Mouse (Mus musculus) spleen, adult 18-20 months (tissue): ENCODE measurements around the gene Dchs2.
"Not testable (repeated sequence)": the region's sequence is repeated elsewhere in the genome, so short reads cannot be mapped to it uniquely, and the experiment has no call there.

Experiments
- DNase-seq, 2 experiments: peaks; one replicate each; pipeline ENCODE4 v3.0.0; 2022; ENCODE audit warnings: mixed read lengths in 2 of 2

Gene Dchs2

DNA sequence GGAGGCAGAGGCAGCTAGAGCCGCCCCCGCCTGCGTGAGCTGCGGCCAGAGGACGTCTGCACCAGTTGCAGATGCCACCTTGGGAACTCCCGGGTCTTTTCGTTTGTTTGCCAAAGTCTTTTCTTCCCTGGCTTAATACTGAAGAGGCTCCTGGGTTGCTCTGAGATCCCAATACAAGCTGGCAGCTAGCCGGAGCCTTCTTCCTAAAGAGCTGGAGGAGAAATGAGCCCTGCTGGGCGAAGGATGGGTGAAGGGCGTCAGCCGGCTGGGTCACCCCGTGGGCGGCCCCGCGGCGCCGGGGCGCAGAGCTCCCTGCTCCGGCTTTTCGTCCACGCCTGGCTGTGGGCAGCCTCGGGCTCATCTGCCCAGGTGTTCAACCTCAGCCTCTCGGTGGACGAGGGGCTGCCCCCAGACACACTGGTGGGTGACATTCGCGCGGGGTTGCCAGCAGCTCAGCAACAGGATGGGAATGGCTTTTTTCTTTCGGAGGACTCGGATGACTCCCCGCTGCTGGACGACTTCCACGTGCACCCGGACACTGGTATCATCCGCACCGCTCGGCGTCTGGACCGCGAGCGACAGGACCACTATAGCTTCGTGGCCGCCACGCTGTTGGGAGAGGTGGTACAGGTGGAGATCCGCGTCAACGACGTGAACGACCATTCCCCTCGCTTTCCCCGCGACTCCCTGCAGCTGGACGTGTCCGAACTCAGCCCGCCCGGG is at the start of gene Dchs2:
TSS of gene Dchs2 (plus strand) at position 223 of the 723 bp plus-strand sequence.
- no peak for DNase-seq

DNA sequence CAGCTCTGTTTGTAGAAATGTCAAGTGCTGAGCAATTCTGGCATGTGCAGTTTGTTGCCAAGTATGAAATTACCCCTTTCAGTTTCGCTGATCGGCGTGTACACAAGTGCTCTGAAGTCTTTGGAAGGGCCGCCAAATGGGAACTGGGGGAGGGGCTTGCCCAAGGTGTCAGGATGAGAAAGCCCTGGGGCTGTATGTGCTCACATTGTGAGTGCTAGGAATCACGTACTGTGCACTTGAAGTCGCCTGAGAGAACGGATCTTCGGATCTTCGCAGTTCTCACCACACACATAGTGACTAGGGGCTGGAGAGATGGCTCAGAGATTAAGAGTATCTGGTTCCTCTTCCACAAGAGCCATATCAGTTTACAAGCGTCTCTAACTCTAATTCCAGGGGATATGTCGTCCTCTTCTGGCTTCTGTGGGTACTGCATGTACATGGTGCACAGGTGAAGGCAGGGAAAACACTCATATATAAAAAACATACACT is 47.1 kb upstream of the Dchs2 start:
- peak in 1 of 2 experiments; percentile 64 for DNase-seq

DNA sequence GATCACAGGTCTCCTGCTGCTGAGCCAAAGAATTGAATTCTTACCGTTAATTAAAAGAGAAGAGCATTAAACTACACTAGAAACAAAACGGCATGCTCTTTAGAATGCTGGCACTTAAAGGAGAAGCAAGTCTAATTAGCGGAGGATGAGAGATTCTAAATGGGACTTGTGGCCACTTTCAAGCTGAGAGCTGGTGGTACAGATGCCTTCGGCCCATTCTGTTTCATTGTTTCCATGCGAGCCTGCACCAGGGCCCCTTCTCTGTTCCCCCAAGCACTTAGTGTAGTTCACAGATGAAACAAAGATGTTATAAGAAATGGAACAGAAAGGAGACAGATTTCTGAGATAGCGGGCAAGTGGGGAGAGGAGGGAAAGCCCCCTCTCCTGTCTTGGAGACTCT is 30.2 kb upstream of the Dchs2 start:
- DNase-seq = no peak

DNA sequence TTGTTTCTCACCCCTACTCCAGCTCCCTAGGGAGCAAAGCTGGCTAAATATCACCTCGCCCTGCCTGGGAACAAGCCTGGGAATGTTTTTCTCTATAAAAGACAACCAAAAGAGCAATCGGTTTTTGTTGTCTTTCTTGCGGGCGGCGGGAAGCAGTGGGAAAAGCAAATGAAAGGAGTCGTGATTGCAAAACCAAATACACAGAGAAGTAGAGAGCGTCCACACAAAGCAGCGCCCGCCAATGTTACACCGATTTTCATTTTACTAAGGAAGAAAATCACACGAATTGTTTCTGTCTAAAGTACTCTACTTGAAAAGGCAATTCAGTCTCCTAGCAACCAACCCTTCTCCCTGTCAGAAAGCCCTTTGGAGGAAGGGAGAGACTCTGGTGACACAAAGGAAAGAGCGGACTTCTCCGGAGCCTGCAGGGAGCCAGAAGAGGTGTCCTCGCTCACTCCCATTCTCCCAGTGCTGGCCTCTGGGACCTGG is 29.2 kb upstream of the Dchs2 start:
- no peak for DNase-seq

DNA sequence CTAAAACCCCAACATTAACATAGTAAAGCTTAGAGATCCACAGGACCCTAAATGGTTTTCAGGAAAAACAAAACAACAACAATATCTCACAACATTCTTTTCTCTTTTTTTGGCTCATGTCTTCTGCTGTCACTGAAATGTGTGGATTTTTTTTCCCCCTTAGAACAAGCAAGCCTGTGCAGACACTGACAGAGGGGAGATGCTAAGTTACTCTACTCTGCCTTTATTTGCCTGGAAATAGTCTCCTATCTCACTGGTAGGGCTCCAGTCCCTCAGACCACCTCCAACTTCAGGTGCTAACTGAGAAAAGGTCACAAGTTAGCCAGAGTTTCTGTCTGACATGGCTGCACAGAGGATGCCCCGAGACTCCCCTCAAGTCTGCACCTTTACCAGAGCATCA is 28.6 kb upstream of the Dchs2 start:
- DNase-seq = no peak

DNA sequence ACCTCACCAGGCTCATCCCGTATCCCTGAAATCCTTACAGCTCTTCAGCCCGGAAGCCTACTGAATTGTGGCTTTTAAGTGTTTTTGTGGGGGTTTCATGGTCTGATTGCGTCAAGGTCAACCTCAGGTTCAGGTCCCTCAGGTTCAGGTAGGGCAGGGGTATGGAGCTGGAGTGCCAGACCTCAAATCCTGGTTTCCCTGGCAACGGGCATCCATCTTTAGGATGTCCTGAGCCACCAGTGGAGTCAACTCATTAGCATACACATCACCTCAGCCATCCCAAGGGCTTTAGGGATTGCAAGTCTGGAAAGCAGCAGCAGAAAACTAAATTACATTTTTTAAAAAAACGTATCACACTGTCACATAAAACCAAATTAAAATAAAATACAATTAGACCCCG is 28.1 kb upstream of the Dchs2 start:
- DNase-seq = no peak

DNA sequence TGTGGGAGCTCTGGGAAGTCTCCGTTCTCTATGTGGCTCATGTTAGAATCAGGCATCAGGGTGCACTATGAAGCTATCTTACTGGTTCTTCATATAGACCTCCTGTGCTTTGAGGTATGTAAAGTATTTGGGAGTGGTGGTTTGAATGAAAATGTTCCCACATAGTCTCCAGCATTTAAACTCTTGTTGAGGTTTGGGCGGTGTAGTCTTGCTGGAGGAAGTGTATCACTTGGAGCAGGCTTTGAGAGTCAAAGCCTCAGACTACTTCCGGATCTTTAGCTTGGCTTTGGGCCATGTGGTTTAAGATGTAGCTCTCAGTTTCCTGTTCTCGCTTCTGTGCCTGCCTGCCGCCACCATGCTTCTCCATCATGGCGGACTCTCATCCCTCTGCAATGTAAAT is 25.5 kb upstream of the Dchs2 start:
- no peak for DNase-seq

DNA sequence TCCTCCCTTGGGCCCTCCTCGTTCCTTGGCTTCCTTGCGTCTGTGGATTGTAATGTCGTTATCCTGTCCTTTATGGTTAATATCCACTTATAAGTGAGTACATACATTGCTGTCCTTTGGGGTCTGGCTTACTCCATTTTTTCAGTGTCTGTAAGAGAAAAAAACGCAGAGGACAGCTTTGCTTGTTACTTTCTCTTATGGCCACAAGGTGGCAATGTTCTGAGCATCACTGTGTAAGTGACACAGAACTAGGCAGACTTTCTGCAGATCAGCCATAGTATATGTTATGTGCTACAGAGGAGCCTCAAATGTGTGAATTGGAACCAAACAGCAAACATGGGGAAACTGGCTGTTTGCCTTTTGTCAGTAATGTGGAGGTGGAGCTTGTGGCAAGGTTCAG is 17.6 kb upstream of the Dchs2 start:
- no peak for DNase-seq

DNA sequence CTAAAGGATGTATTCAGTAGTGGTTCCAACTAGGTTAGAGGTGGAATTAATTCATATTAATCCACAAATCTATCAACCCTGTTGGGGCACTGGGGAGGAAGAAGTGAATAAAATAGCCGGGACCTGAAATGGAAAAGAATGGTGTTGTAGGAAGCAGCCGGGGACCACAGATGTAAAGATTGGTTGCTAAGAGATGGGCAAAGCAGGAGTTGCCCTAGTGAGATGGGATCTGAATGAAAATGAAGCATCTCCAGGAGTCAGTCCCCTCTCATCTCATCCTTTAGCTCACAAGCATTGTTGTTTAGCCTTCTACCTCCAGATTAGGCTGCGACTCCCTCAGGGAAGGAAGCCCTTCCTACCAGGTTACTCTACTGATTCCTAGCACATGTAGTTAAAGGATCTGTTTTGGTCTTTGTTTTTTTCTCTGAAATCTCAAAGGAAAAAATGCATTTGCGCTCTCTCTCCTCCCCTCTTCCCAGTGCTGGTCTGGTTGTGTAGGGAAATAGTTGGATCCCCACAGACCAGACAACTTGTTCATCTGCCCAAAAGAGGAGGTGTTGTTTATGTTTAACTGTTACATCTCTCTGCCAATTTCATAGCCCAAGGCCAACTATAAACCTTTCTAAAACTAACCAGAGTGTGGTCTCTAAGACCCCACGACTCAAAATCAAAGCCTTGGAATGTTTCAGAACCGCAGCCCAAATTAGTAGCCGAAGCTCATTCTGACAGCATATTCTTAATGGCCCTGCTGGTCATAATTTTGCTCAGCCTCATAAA is 16.1 kb upstream of the Dchs2 start:
- no peak for DNase-seq

DNA sequence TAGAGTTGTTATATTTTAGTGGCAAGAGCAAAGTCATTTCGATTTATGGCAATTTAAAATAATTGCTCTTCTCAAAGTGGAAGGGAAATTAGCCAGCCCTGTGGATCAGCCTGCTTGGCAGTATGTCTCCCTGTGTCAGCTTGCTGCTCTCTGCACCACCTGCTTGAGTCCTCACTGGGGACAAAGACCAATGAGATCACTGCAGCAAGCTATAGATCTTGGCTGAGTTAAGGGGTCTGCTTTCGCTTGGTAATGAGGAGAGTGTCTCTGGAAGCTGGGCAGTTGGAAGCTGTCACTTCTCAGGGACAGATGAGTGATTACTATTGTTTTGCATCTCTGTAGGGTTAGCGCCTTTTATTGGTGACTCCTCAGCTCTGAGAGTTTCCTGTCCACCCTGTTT is 14.9 kb upstream of the Dchs2 start:
- DNase-seq = no peak

DNA sequence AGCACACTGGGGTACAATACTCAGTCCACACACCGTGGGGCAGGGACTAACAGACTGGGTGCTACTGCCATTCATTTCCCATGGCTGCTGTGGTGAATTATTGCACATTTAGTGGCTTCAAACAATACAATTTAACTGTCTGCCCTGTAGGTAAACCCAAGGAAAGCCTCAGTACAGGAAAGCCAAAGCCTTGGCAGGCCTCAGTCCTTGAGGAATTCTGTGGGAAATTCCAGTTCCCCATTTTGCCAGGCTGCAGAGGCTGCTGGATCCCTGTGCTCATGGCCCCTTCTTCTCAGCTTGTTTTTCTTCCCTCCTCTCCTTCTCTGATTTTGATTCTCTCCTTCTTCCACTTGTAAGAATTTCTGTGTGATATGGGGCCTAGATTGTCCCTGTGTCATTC is 12.8 kb upstream of the Dchs2 start:
- no peak for DNase-seq

DNA sequence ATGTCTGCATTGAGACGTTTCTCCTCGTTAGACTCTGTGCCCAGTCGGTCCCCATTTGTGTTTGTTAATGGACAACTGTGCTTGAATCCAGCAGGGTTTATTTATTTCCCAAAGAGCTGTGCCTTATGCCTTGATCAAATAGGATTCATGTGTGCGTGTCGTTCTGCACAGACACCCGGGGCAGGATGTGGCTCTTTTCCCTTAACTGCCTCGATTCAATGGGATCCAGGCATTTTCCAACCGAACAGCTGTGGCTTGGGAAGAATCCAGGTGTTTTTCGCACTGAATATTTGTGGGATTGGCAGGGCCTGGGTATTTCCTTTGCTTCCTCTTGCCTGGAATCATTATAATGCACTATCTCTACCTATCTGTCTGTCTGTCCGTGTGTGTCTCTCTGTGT is 10.2 kb upstream of the Dchs2 start:
- no peak for DNase-seq

DNA sequence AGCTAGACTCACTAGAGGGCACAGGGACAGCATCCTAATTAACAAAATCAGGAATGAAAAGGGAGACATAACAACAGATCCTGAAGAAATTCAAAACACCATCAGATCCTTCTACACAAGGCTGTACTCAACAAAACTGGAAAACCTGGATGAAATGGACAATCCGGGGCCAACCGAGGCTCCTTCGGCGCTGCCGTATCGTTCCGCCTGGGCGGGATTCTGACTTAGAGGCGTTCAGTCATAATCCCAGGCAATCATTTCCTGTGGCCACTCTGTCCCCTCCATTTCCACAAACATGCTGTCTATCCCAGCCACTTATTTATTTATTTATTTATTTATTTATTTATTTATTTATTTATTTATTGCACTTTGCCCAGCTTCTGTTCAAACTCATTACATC is 3.8 kb upstream of the Dchs2 start:
- DNase-seq = not testable (repeated sequence)

DNA sequence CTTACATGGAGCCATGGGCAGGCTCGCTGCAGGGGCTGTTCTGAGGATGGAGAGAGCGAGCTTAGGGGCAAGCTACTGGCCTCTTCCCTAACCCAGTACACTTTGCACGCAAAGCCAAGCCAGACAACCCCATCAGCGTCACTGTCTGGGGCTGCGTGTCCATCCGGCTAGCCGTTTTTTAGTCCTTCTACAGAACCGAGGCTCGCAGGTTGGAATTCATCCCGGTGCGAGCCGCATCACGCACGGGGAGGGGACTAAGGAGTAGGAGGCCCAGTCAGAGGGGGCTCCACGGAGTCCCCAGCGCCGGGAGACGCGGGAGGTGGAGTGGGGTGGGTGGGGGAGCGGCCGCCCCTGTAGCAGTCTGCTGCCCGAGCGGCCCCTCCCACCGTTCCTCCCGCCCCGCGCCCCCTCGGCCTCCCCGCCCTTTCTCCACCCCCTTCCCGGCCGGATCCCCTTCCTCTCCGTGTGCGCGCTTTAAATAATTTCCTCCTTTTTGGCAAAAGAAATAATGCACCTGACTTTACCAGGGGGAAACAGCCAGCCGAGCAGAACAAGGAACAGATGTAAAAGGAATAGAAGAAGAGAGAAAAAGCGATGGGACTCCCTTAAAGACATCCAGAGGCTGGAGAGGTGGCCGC is 541 bp upstream of the Dchs2 start:
- no peak for DNase-seq

DNA sequence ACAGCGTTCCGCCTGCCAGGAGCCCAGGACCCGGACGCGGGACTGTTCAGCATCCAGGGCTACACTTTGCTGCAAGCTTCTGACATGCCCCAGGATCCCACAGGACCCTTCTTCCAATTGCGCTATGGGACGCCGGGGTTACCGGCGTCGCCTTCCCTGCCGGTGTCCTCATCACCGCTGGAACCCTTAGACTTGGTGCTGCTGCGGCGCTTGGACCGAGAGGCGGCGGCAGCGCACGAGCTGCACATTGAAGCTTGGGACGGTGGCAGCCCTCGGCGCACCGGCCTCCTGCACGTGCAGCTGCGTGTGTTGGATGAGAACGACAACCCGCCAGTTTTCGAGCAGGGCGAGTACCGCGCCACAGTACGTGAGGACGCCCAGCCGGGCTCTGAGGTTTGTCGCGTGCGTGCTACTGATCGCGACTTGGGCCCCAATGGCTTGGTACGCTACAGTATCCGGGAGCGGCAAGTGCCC is 738 bp downstream of the Dchs2 start:
- DNase-seq = no peak

DNA sequence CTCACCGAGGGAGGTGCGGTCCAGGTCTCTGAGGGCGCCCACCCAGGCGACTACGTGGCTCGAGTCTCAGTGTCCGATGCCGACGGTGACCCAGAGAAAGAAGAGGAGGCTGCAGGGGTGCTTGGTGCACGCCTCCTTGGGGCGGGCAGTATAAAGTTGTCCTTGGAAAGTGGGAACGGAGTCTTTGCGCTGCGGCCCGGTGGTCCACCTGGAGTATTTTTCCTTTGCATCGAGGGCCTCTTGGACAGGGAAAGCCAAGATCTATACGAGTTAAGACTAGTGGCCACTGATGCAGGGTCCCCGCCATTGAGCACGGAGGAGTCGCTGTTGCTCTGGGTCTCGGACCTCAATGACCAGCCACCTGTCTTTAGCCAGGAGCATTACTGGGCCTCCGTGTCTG is 1.4 kb downstream of the Dchs2 start:
- DNase-seq = no peak

DNA sequence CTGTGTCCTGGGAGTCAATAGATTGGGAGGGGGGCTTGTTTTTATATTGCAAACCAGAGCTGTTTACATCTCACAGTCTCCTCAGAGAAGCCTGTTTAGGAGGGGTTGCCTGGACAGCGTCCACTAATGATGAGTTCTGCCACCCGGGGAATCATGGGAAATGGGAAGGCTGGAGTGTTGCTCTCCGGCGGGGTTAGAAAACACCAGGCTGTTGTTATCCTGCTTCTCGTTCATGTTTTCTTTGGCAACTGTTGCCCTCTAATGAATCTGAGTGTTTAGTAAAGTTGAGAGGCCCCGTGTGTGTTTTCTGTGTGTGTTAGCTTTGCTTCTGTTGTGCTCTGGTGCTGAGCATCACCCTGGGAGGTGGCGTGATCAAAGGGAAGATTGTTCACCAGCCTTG is 8.7 kb downstream of the Dchs2 start:
- DNase-seq = no peak

DNA sequence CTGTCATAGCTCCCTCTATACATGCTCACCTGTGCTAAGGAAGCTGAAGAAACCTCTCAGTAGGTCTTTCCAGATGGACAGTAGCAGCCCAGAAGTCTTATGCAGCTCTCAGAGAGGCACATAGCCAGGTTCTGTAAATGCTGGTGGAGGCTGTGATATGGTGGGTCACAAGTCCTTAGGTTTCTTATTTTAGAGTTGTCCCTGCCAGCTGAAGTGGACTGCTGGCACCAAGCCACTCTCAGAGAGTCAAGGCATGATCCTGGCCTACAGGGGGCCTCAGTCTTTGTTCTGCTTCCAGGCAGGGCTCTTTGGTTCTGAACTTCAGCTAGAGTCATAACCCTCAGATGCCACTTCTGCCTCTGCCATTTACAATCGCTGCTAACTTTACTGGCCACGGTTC is 11.1 kb downstream of the Dchs2 start:
- DNase-seq = no peak

DNA sequence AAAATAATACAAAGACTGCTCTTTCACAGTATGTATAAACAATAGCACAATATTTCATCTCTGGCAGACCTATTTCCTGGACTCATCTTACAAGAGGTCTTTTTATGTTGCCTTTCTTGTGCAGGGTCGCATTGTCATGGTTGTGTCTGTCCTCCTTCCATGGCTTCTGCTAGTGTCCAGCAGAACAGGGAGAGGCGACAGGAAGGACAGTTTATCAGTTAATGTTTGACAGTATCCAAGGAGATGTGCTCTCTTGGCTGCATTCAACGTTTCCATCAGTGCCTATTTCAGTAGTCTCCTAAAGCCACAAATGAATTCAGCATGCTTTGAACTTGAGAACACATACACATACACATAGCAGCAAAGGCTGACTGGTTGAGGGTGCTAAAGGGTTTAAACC is 17.9 kb downstream of the Dchs2 start:
- DNase-seq = no peak

DNA sequence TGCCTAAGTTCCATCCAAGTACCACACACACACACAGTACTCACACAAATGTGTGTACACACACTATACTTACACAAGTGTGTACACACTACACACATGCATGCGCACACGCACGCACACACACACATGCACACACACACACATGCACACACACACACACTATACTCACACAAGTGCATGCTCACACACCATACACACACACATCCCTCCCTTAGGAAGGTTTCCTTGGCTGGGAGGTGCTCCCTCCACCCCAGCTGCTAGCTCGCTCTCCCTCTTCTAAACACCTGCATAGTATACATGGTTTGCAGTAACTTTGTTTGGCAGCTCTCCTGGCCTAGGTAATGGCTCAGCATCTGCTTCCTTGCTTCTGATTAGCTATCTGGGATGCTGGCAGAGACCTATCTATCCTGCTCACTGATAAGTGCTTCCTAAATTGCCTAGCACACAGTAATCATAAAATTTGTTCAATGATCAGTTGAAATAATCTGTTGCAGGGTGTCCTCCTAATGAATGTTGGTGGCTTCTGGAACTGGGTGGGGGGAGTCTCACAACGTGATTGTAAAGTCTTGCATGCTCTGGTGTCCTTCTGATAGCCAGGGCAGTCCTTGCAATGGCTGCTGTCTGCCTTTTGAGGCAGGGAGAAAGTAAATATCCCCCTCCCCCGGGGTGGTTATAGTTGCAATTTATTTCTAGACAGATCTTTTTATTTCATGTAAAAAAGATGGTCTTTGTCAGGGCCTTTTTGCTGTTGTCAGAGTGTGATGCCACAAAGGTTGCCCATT is 19.7 kb downstream of the Dchs2 start:
- DNase-seq = no peak

DNA sequence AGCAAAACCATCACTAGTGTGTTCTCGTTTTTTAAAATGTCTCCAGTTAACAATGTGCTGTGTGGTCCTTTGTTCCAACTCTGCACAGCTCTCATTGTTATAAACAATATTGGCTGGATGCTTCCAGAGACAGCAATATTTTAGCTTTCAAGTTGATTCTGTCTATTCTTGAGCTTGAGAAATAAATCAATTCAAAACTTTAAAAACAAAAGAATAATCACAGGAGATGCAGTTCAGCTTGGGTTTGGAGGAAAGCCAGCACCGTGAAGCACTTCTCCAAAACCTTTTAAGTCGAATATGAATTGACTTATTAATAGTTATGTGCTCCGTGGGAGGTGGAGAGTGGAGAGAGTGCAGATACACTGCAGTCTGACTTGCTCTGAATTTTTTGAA is 20.3 kb downstream of the Dchs2 start:
- DNase-seq = no peak

DNA sequence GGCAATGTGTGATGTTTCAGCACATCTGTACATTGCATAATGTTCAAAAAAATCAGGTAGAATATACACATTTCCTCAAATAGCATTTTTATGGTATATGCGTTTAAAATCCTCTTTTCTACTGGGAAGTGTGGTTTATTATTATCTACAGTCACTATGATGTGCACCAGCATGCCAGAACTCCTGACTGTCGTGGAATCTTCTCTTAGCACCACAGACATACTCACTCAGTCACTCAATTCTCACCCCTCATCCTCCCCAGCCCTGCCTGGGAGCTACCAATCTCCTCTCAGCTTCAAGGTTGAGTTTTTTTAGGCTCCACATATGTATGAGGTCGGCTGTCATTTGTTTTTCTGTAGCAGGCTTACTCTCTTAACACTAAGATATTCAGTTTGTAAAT is 20.8 kb downstream of the Dchs2 start:
- DNase-seq = no peak

DNA sequence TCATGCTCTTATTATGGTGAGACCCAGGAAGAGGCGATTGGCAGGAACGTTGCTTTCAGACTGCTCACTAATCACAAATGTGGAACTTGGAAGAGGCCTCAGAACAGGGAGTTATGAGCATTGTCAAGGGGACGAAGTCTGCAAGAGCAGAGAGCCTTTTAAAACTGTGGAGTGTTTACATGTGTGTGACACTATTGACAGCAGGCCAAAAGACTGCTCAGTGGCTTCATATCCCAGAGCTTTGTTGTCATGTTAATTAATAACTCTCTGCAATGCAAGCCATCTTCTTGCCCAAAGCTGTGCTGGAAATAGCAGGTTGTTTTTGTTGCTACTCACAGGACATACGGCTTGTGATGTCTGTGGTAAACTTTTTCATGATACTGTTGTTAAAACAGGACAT is 27.9 kb downstream of the Dchs2 start:
- DNase-seq = no peak
